Mouse (Mus musculus): ENCODE measurements at regions not wholly inside any gene's neighbourhood (a gene's known extent, or its start where the extent isn't known, plus 50 kb on each side); places are given as distances from the start of the nearest gene placed in this dataset.
"Not testable (repeated sequence)": the region's sequence is repeated elsewhere in the genome, so short reads cannot be mapped to it uniquely, and the experiment has no call there.

DNA sequence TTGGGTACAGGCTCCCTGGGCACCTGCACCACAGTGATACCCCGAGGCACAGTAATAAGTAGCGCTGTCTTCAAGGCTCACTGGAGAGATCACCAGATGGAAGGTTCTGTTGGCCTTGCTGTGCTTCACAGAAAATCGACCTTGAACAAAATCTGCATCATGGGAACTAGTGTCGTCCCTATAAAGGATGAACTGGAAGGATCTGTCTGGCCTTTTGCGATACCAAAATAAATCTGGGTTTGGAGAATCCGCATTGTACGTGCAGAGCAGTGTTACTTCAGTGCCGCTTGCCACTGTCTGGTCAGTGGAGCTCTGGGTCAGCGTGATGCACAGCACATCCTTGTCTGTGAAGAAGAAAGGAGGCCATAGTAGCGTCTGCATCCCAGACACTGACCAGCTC, 105.3 kb downstream of the Dad1 start:
- DNase-seq (ENCODE audit: low spot score) = no peak

- no peak for DNase-seq (ENCODE audit: low spot score)
Observed at GRCm38 (mm10) chr14:54148121-54148520, 105.8 kb downstream of the Dad1 start.

- no peak for DNase-seq (ENCODE audit: low spot score)
Observed at GRCm38 (mm10) chr14:54147546-54147945, 106.4 kb downstream of the Dad1 start.

DNA sequence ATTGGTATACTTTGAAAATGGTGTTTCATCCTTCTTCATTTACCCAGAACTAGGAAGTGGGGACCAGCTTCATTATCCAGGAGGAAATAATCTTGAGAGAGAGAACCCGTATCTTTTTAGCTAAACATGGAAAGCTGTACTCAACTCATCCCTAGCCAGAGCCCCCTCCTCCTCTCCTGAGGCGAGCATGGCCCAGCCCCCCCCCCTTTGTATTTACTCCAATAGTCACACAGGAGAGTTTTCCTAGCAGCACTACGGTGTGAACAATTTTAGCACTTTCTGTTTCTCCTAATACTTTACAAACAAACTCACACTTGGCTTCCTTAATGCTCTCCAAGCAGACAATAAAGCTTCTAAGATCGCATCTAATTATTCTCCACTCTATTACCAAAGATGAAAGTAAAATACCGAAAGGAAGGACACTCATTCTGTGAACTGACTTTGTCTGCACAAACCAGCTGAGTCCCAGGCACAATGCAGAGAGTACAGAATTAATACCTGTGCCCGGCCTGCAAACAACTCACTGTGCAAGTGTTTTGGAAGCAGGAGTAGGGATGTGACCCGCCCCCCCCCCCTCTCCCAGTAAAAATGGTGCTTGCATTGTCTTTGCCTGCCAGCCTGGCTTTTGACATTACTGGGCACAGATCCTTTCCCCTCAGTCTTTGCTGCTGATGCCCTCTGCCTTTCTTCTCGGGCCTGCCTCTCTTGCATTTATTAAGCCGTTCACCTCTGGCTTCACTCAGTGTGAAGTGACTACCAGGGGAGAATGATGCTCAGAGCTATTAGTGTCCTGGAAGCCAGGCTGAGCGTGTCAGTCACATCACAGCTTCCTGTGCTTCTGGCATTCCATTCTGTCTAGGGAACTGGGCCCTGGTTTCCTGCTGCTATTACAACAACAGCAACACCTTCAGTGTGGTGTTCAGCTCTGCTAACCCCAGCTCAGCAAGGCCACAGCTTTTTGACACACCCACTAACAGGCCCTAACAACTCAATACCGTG, 107.9 kb downstream of the Dad1 start:
- DNase-seq (ENCODE audit: low spot score) = no peak

DNA sequence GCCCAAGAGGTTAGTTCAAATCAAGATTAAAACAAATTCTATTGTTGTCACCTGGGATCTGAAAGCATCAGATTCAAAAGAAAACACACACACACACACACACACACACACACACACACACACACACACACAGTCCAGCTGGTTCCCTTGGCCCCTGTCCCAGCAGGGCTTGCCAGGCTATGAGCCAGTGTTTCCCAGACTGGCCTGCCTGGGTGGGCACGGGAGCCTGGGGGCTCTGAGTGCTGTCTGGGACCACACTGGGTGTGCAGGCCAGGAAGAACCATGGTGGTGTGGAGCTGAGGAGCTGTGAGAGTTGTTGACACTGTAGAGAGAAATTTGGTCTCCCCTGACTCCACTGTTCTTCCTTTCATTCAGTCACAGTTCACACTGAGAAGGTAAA, 110.1 kb downstream of the Dad1 start:
- no peak for DNase-seq (ENCODE audit: low spot score)

- DNase-seq (ENCODE audit: low spot score) = no peak
Observed at GRCm38 (mm10) chr14:54138288-54138687, 115.6 kb downstream of the Dad1 start.

DNA sequence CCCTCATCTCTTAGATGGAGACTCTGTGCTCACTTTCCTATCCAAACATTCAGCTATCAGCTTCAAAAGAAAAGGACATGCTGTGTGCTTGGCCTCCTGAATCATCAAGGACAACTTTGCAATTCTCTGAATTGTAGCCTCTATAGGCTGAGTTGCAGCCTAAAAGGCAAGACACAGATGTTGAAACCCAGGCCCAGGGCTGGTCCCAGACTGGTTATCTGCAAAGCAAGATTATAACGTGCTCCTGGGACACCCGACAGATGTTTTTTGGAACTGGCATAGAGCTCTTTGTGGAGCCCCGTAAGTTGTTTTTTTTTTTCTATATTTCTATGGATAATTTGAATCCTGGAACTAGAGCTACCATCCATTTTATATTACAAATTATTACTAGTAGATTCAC, 117.4 kb downstream of the Dad1 start:
- DNase-seq (ENCODE audit: low spot score) = no peak

DNA sequence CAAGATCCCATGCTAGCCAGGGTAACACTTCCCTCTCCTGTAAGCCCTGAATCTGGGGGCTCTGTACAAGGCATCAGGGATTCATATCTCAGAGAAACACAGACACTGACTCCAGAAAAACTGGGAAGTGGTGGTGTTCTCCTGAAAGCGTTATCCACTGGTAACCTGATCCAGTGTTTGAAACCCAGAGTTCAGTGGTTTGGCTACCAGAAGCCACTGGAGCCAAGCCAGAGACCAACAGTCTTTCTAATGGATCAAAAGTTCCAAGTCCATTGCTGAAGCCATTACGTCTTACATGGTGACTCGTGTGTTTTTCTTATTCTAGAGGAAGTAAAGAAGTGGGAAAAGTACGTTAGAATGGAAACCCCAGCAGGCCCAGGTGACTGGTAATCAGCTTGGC, 125.6 kb downstream of the Dad1 start:
- no peak for DNase-seq (ENCODE audit: low spot score)

- peak; percentile 23 for DNase-seq (ENCODE audit: low spot score)
Observed at GRCm38 (mm10) chr14:54125510-54125909, 128.4 kb downstream of the Dad1 start.

DNA sequence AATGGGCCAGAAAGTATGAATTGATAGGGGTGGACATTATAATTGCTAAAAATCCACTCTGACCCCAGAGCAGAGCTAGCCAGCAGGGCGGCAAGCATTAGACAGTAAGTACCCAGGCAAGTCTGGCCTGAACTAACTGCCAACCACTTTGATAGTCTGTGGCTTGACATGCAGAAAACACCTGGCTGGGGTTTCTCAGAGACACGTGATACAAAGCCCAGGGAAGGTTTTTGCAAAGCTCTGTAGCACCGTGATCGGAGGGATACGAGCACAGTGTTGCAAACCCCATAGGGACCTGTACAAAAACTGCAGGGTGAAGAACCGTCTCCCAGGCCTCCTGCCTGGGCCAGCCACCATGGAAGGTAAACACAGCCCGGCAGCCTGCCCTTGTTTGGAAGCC, 131.9 kb downstream of the Dad1 start:
- no peak for DNase-seq (ENCODE audit: low spot score)

- DNase-seq (ENCODE audit: low spot score) = no peak
Observed at GRCm38 (mm10) chr14:54121340-54121739, 132.6 kb downstream of the Dad1 start.

DNA sequence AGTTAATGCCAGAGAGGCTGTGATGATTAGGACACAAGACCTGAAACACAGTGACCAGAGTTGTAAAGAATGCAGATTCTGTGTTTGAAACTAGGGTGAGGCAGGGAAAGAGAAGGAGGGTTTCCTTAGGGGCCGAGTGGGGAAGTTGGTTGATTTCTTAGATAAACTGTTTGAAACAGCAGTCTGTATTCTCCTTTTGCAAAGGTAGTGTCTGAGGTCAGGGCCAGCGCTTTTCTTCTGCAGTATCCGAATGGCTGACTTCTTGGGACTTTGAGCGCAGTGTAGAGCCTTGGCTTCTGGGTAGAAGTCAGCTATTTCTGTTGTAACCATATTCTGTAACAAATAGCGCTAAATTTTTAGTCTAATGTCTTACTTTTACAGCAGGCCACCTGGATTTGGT, 133.7 kb downstream of the Dad1 start:
- DNase-seq (ENCODE audit: low spot score) = no peak

- DNase-seq (ENCODE audit: low spot score) = not testable (repeated sequence)
Observed at GRCm38 (mm10) chr14:54117607-54118006, 136.3 kb downstream of the Dad1 start.

- no peak for DNase-seq (ENCODE audit: low spot score)
Observed at GRCm38 (mm10) chr14:54113216-54113615, 140.7 kb downstream of the Dad1 start.

GRCm38 (mm10) chr14:54110971-54111370, 142.9 kb downstream of the Dad1 start:
- DNase-seq (ENCODE audit: low spot score) = no peak

DNA sequence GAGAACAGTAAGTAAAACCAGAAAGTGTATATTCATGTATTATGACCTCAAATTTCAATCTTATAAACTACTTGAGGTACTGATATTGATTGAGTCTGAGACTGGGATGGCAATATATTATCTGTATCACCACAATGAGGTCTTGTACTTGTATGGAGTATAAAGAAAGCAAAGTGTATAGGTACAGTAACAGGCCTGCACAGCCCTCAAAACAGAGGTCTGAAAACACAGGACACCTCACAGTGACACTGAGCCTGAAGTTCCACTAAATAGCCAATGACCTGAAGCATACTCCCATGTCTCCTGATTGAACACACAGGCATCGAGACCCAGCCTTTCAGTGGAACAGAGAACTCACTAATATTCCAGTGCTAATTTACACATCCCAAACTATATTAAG, 144.8 kb downstream of the Dad1 start:
- no peak for DNase-seq (ENCODE audit: low spot score)

GRCm38 (mm10) chr14:54108311-54109074, 145.4 kb downstream of the Dad1 start:
- no peak for DNase-seq (ENCODE audit: low spot score)

DNA sequence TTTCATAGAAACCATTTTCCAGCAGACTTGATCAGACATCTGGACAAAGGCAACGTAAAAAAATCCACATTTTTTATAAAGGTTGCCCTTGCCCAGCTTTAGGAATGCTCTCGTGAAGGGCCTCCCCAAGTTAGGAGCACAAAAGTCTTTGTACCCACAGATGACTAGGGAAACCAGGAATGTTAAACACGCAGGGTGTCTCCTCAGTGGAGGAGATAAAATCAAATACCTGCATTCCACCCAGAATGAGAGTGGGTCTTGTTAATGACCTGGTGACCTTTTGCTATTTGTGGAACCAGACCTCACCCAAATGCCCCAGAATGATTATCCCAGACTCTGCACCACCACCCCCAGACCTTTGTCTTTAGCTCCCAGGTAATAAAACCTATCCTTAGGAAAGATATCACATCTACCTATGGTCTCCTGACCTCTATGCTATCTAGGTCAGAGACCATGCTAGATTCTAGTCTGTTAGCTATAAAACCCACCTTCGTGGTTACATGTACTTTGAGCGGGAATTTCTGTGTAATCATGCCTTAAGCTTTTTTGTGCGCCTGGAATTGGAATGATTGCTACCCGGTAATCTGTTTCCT, 146.6 kb downstream of the Dad1 start:
- no peak for DNase-seq (ENCODE audit: low spot score)

DNA sequence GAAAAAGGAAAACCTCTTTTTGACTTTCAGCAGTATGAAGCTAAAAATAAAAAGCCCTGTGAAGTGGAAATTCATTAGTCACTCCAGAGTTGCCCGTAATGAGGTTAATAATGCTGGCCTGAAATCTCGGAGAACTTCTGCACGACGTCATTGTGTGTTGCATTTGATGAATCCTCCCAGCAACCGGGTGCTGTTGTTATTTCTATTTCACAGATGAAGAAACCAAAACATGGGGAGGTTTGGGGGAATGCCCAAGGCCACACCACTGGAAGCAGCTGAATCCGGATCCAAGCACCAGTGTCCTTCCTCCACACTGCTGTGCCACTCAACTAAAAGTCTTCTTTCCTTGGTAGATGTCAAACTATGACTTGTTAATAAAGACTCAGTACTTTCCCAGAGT, 149.7 kb downstream of the Dad1 start:
- DNase-seq (ENCODE audit: low spot score) = no peak

DNA sequence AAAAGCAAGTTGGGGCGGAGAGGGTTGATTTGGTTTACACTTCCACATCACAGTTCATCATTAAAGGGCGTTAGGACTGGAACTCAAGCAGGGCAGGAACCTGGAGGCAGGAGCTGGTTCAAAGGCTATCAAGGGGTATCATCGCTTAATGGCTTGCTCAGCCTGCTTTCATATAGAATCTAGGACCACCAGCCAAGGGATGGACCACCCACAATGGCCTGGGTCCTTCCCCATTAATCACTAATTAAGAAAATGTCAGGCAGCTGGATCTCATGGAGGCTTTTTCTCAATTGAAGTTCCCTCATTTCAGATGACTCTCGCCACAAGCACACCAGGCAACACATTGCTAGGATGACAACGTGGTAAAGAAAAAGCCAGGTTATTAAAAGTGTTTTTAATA, 150.4 kb downstream of the Dad1 start:
- DNase-seq (ENCODE audit: low spot score) = peak; percentile 61

- no peak for DNase-seq (ENCODE audit: low spot score)
Observed at GRCm38 (mm10) chr14:54103115-54103514, 150.8 kb downstream of the Dad1 start.

- DNase-seq (ENCODE audit: low spot score) = no peak
Observed at GRCm38 (mm10) chr14:54101775-54102174, 152.1 kb downstream of the Dad1 start.

DNA sequence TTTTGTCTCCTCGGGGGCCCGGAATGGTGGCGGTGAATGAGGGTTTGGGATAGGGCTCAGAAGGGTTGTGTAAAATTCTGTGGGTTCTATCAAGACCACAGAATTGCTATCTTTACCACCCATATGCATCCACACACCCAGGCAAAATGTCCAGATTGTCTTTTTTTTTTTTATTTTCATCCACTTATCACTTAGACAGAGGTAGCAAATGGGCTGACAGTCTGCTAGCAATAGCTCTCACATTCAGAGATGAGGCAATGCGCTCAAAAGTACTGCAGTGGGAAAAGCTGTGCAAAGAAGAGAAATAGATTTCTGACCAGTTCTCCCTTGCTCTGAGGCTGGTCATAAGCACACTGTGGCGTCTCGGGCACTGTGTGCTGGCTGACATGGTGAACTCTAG, 154.5 kb downstream of the Dad1 start:
- no peak for DNase-seq (ENCODE audit: low spot score)
